Mouse (Mus musculus): ENCODE measurements around the gene Jag2.
A peak's percentile ranks its signal among the peaks of the same experiment; 100 is the strongest.

Gene Jag2

GRCm38 (mm10) chr12:112900641-112901040 lies 28.9 kb downstream of the Jag2 start:
- DNase-seq (ENCODE audit: low spot score): no peak

DNA sequence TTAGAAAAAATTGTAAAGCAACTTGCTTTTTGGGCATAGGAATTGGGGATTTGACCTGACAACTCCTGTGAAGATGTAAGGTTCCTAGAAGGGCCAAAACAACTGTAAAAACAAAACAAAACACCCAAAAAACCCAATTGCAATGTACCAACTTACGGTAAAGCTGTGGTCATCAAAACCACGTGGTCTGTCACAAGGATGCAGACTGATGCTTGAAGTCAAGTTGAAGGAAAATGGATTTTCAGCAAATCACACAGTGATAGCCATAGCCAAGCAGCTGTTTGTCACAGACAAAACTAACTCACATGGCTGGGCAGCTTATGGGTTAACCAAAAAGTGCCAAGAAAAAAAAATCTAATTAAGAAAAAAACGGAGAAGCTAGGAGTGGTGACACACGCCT lies 30.6 kb downstream of the Jag2 start:
- no peak for DNase-seq (ENCODE audit: low spot score)

DNA sequence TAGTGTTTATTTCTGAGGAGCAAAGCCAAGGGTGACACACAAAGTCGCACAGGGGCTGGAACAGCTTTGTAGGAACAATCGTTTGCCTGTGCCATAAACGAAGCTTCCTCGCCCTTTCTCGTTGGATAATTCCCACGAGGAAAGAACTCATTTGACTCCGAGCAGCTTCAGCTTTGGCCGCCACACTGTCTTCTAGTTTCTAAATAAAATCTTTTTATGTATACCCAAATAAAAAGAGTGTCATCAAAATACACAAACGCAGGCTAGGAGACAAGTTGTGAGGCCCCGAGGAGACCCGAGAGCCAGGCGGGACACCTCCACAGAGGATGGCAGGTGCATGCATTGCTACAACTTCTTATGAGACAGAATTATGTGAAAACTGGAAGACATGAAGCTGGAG lies 31.2 kb downstream of the Jag2 start:
- no peak for DNase-seq (ENCODE audit: low spot score)

DNA sequence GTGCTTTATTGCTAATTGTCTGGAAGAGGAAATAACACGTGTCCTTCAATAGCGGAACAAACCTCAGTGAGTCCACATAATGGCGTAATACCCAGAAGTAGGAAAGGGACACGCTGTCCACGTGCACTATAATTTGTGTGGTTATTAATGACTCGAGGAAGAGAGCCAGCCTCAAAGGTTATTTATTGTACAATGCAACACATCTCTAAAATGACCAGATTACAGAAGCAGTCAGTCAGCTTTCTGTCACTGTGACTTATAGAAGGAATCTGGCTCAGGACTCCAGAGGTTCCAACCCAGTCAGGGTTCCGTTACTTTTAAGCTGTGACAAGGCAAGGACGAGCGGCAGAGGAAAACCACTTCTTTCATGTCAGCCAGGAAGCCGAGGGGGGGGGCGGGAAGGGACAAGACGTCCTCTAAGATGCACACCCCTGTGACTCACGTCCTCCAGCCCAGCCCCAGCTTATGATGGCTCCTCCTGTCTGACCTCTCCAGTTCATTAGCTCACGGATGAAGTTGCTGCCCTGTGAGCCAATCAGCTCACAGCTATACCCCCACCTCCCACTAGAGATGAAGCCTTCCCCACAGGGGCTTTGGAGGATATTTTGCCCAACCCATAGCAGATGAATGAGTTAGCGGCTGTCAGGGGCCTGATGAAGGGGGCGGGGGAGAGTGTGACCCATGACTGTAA lies 31.9 kb downstream of the Jag2 start:
- no peak for DNase-seq (ENCODE audit: low spot score)

DNA sequence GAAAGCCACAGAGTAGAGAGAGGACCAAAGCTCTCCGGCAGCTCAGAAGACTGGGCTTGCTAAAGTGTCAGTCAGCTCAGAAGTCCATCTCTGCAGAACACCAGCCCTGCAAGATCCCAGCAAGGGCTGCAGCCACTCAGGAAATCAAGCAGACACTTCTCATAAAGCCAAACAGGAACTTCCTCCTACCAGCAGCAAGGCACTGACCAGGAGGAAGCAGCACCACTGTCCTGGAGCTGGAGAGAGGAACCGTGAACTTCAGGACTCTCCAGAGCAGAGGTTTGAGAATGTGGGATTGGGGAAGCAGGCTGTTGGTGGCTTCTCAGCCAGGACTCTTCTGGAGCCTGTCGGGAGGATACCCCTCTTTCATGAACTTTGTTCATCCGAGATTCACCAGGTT lies 34.6 kb downstream of the Jag2 start:
- no peak for DNase-seq (ENCODE audit: low spot score)

- no peak for DNase-seq (ENCODE audit: low spot score)
Measured at GRCm38 (mm10) chr12:112894303-112894884, 35.2 kb downstream of the Jag2 start.

DNA sequence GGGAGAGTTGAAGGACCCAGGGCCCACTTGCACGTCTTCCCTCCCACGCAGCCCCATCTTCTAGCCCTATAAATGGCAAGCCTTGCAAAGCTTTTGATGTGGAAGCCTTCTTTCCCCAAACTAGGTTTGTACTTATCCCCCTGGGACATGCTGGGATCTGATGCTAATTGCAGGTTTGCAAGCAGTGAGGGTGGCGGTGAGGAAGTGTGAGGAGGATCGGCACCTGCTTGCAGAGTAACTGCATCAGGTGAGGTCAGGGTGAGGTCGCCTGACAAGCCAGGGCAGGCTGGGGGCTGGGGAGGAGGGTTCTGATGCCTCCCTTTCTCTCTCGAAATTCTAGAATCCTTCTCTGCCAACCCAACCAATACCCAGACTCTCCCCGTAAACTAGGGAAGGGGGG lies 44.1 kb downstream of the Jag2 start:
- no peak for DNase-seq (ENCODE audit: low spot score)

- no peak for DNase-seq (ENCODE audit: low spot score)
Measured at GRCm38 (mm10) chr12:112881301-112881815, 48.2 kb downstream of the Jag2 start.

GRCm38 (mm10) chr12:112880661-112881060 lies 48.9 kb downstream of the Jag2 start:
- DNase-seq (ENCODE audit: low spot score): no peak

GRCm38 (mm10) chr12:112879731-112880130 lies 49.8 kb downstream of the Jag2 start:
- no peak for DNase-seq (ENCODE audit: low spot score)

- DNase-seq (ENCODE audit: low spot score): no peak
Measured at GRCm38 (mm10) chr12:112877607-112878020, 52.0 kb downstream of the Jag2 start.

DNA sequence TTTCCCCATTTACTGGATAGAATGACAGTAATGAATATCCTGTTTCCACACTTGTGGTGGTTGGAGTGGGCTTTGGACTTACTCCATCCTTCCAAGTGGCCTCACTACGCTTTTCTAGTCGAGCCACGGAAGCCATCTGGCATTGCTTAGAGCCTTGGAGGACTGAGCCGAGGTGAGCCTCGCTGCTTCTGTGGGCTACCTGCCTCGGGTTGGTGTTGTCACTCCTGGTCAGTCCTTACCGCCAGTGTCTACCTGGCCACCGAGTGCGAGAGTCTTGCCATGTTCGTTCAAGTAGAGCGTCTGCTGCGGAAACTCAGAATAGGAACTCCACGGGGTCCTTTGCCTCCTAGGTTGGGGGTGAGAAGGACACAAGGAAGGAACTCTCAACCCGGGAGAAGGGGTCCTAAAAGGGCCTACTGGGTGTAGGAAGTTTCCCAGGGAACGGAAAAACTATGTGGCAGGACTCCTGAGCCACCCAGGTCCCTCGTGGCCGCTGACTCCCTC lies 52.5 kb downstream of the Jag2 start:
- DNase-seq (ENCODE audit: low spot score): no peak

DNA sequence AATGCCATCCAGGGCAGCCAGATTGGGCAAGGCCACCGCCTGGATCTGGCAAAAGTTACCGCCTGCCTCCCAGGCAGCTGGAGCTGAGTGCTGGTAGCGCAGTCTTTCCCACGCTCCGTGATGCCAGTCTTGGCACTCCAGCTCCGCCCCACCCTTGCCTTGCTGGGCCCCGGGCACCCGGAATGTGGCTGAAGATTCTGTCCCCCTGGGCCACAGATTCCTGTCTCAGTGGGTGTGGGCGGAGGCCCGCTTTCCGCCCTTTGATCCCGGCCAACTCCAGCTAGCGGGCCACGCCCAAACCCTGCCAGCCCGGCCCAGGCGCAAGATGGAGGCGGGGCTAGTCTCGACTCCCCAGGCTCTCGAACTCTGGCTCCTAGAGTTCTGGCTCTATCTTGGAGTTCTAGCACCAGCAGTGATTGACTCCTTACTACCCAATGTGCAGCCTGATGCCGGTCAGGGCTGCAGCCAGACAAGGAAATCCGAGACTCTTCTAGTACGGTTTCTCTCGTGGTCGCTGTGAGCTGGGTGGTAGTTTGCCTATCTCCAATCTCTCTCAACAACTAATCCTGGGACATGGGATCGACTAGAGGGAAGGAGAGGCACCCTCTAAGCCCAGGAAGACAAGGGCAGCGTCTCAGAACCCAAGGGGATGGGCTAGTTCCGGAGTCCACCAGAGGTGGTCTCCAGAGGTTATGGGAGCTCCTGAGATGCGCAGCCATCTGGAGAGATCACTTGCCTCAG lies 53.1 kb downstream of the Jag2 start:
- DNase-seq (ENCODE audit: low spot score): no peak

- DNase-seq (ENCODE audit: low spot score): peak; percentile 76
Measured at GRCm38 (mm10) chr12:112875225-112876013, 54.2 kb downstream of the Jag2 start.

- DNase-seq (ENCODE audit: low spot score): no peak
Measured at GRCm38 (mm10) chr12:112874199-112874598, 55.4 kb downstream of the Jag2 start.

DNA sequence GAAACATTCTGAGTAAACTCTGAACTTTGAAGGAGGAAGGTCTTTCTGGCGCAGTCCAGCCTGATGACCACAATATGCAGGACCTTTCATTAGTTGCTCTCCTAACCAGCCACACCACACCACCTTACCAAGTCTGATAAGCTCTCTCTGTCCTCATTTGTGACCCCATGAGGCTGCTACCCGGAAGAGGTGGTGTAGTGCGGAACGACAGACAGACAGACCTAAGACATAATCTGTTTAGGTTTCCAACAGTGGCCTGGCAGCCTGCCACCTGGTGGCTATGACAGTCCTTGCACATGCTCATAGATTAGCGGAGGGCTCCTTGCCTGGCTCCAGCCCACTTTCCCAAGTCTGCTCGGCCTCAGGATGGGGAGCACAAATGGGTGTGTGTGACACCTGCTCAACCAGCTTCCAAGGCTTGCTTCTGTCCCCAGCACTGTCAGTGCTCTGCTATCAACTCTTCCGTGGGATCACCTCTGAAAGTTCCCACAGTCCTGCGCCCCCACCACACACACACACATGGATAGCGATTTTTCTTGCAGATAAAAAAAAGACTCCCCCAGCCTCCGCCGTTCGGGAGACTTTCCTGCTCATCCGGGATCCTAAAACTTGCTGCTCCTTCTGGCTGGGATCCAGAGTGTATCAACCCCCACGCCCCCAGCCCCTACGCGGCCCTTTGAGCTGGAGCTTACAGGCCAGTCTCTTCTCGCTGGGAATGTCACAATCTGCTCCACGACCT lies 56.0 kb downstream of the Jag2 start:
- no peak for DNase-seq (ENCODE audit: low spot score)

DNA sequence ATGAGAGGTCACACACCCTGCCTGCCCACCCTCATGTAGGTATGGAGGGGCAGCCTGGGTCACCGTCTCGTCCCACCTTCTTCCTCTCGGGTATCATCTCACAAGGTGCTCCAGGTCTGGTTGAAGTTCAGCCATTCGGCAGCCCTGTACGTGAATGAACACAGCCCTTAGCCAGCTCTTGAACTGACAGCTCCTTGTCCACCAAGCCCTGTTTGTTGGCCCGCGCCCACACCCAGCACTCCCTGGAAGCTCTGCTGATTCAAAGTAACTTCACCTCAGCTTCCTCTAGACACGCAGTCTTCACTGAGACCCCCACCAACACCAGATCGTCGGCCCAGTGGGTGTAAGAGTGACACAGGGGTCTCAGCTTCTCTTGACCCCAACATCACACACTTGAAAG lies 56.6 kb downstream of the Jag2 start:
- no peak for DNase-seq (ENCODE audit: low spot score)

DNA sequence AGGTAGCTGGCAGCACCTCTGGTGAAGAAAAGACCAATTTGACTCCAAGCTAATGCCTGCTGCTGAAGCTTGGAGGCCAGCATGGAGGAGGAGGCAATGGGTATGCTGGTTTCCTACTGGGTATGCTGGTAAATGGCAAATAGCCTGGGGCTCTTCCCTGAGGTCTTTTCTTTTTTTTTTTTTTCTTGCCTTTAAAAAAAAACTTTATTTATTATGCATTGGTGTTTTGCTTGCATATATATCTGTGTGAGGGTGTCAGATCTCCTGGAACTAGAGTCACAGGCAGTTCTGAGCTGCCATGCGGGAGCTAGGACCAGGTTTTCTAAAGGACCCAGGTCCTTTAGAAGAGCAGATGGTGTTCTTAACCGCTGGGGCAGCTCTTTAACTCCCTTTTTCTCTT lies 58.3 kb downstream of the Jag2 start:
- no peak for DNase-seq (ENCODE audit: low spot score)

- no peak for DNase-seq (ENCODE audit: low spot score)
Measured at GRCm38 (mm10) chr12:112870775-112871174, 58.8 kb downstream of the Jag2 start.

- DNase-seq (ENCODE audit: low spot score): no peak
Measured at GRCm38 (mm10) chr12:112869783-112870204, 59.8 kb downstream of the Jag2 start.

All from testis, postnatal 14 days (tissue).